Mouse (Mus musculus) liver, embryonic 14.5 days (tissue): Measurements from ENCODE around the gene Fam228b.

ENCODE experiments used
- CTCF ChIP-seq: IDR thresholded peaks from 2 replicates; pipeline ENCODE4 v1.5.1; 2016; ENCODE audit warnings: antibody characterized with exemption, low read depth, control low read depth
- EP300 ChIP-seq: IDR thresholded peaks from 2 replicates; pipeline ENCODE4 v1.6.1; 2016; ENCODE audit warnings: antibody characterized with exemption, low read depth

DNA sequence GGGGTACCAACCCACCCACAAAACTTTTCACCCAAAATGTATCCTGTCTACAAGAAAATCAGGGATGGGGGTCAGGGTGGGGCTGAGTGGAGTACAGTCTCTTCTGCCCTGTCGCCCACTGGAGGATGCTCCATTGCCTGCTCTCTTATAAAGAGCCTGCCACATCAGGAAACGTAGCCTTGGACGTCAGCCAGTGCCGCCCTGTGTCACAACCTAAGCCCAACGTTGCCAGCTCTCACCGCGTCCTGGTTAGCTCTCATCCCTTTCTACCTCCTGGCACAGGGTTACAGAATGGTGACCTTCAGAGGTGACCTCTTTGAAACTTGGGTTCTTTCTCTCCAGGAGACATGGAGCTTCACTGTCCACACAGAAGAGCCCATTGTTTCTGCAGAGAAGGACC lies 28.2 kb downstream of the Fam228b start:
- no peak for TF ChIP-seq CTCF
- no peak for TF ChIP-seq EP300
